In the genomic region with DNA sequence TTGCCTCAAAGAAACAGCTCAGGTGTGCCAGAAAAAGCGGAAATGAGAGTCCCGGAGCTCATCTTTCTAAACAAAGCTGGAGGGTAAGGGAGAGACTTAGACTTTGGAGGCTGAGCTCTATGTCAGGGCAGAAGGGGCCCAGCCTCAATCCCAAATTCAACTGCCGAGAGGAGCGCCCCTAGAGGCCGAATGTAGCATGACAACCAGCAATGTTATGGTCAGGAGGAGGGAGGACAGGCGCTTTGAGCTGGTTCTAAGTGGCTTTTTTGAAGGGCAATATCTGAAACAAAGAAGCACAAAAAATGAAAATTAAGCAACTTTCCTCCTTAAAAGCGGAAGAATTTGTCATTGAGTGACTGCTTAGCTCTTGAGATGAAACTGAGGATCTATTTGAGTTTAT, we compare ENCODE assay signal across 11 mouse cellular contexts. TPM values are rescaled to one million over a fixed set of nuclear protein-coding genes. Genes with fewer than 3 reads are reported as not detected.
A peak's percentile ranks its signal among the peaks of the same experiment; 100 is the strongest.
DNase-seq lines count a peak whose midpoint lies in the region; TF ChIP-seq lines count a peak whose summit lies in the region.
"Not testable (repeated sequence)": the region's sequence is repeated elsewhere in the genome, so short reads cannot be mapped to it uniquely, and the experiment has no call there.
"Had no signal": no experiment of that assay in that cellular context is flagged by ENCODE, and none has a peak within 500 bp of the region (broad histone marks: within the 10 kb centered on the region; RNA-seq: fewer than 3 reads in every experiment).

No protein-coding gene starts in this region.

- TF ChIP-seq POLR2A in ES-Bruce4 (IDR thresholded peaks at IDR 0.05; ENCODE audit: insufficient read depth, low read length); bone marrow macrophage, adult 2 months (IDR thresholded peaks at IDR 0.05; ENCODE audit: borderline replicate concordance, low read depth, low read length): not testable (repeated sequence)

- H3K4me3 ChIP-seq in ES-Bruce4 (ENCODE audit: low read depth, low read length); bone marrow macrophage, adult 2 months (ENCODE audit: insufficient read depth, low read length): not testable (repeated sequence)

- not testable (repeated sequence) for H3K4me1 ChIP-seq in ES-Bruce4 (ENCODE audit: control insufficient read depth, insufficient read depth, low read length); bone marrow macrophage, adult 2 months (ENCODE audit: control insufficient read depth, insufficient read depth, low read length)

- peak; percentile 51 for DNase-seq in embryo, embryonic 9.5 days (ENCODE audit: extremely low spot score)
- DNase-seq in heart, postnatal 14 days: peak; percentile 19 to 54
- peak; percentile 4 for DNase-seq in layer of hippocampus, adult 11-12 months (ENCODE audit: low spot score)
- peak; percentile 29 for DNase-seq in lung, postnatal 25 days (ENCODE audit: low spot score)
- DNase-seq in retina, postnatal 7 days (ENCODE audit: low read depth, low spot score): peak; percentile 6
- peak; percentile 48 to 71 for DNase-seq in thymus, postnatal 10 days (ENCODE audit: low spot score in 2 of 2)

- TF ChIP-seq EP300 in ES-Bruce4 (IDR thresholded peaks at IDR 0.05; ENCODE audit: insufficient read depth, low read depth, low read length): not testable (repeated sequence)

- H3K27ac ChIP-seq in ES-Bruce4 (ENCODE audit: insufficient read depth, low read length); bone marrow macrophage, adult 2 months (ENCODE audit: insufficient read depth, low read depth, low read length): not testable (repeated sequence)

- H3K9ac ChIP-seq in ES-Bruce4 (ENCODE audit: low read depth, poor library complexity, severe bottlenecking): not testable (repeated sequence)

- not testable (repeated sequence) for H3K27me3 ChIP-seq in ES-Bruce4 (ENCODE audit: control insufficient read depth, insufficient read depth, low read length, poor library complexity, severe bottlenecking)

- intact Hi-C loops in heart, postnatal 14 days (cut with DNase I): not testable (repeated sequence)

- peak; percentile 44 for TF ChIP-seq CTCF in ES-Bruce4 (IDR thresholded peaks at IDR 0.05; ENCODE audit: low read depth, low read length)
- peak; percentile 37; the same call in 1 of the 2 replicates for TF ChIP-seq CTCF in bone marrow macrophage, adult 2 months (IDR thresholded peaks at IDR 0.05; ENCODE audit: low read depth, low read length)

- H3K9me3 ChIP-seq in ES-Bruce4 (replicated peaks; ENCODE audit: control insufficient read depth, insufficient read depth, low read length, poor library complexity, severe bottlenecking): not testable (repeated sequence)

- H3K36me3 ChIP-seq in ES-Bruce4 (ENCODE audit: control insufficient read depth, insufficient read depth, low read length, poor library complexity, severe bottlenecking): not testable (repeated sequence)

RNA-seq across cellular contexts. Expression of a gene that starts 7.0 kb away (rescaled TPM):
- polyA plus RNA-seq in ES-Bruce4 (2011; ENCODE audit: insufficient read depth, insufficient read length, low read depth, missing spikeins): 2.1 TPM in 1 of 2 replicates, not detected in the other
- 4.2 TPM in 1 of 2 replicates, not detected in the other for polyA plus RNA-seq in bone marrow macrophage, adult 2 months (2012; ENCODE audit: insufficient read depth, insufficient read length, missing spikeins)
- total RNA-seq in heart, postnatal 14 days (2021): 10 to 100 TPM; 10.7 to 13.3 TPM

RNA-seq across cellular contexts. Expression of a gene that starts 36.3 kb away (rescaled TPM):
- not detected in 2 replicates for polyA plus RNA-seq in ES-Bruce4 (2011; ENCODE audit: insufficient read depth, insufficient read length, low read depth, missing spikeins)
- polyA plus RNA-seq in bone marrow macrophage, adult 2 months (2012; ENCODE audit: insufficient read depth, insufficient read length, missing spikeins): not detected in 2 replicates
- not detected for total RNA-seq in heart, postnatal 14 days (2021)
- total RNA-seq: layer of hippocampus, adult 8-10 months had no signal
- polyA plus RNA-seq: heart, embryonic 13.5 days; lung, embryonic 15.5 days had no signal

Comparison
In these comparisons a context has a peak if more than half of its experiments do, and no peak if none do; other contexts are left out.
1. DNase-seq: peak in every context shown above with its lines; median percentile 60 in thymus, postnatal 10 days; 51 in embryo, embryonic 9.5 days; 36 in heart, postnatal 14 days; 29 in lung, postnatal 25 days; 6 in retina, postnatal 7 days; 4 in layer of hippocampus, adult 11-12 months.